Mouse (Mus musculus): ENCODE data around the gene Sel1l3. TPM values are rescaled to one million over a fixed set of nuclear protein-coding genes. Genes with fewer than 3 reads are reported as not detected.
A peak's percentile ranks its signal among the peaks of the same experiment; 100 is the strongest.

The Sel1l3 gene
- total RNA-seq (2017): 0.35 and 0.69 TPM in 2 replicates

DNA sequence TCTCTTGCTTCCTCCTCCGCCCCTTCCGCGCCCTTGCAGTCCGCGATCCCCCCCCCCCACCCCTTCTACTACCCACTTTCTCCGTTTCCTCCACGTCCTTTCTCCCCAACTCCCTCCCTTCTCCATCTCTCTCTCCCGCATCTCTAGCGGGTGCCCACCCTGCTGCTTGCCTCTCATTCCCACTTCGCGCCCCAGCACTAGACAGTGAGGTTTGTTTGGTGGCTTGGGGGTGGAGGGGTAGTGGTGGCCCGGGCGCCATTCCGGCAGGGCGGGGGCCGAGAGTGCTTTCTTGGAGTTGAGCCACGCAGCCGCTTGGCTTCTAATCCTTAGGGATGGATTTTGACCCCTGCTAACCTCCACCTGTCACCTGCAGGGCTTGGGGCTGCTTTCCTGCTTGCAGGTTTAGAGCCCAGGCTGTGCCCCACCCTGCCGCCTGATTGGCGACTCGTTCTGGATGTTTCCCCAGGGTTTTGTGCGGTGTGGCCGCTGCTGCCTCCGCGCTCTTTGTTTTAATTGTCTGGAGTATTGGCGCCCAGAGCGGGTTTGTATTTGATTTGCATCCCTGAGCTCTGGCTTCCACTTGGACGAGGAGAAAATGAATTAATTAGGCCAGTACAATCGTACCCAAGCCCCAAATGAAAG lies at the start of gene Sel1l3:
Gene Sel1l3, minus strand, starts transcription at position 217 of the 642 bp plus-strand sequence.
- peak; percentile 10 to 29; a peak in 2 of 4 replicates for ATAC-seq (replicated peaks in 1 of 2; ENCODE audit: insufficient read depth in 1 of 2, low FRiP score in 2 of 2, low TSS enrichment in 1 of 2, low read depth in 1 of 2, poor library complexity in 2 of 2, severe bottlenecking in 2 of 2)

DNA sequence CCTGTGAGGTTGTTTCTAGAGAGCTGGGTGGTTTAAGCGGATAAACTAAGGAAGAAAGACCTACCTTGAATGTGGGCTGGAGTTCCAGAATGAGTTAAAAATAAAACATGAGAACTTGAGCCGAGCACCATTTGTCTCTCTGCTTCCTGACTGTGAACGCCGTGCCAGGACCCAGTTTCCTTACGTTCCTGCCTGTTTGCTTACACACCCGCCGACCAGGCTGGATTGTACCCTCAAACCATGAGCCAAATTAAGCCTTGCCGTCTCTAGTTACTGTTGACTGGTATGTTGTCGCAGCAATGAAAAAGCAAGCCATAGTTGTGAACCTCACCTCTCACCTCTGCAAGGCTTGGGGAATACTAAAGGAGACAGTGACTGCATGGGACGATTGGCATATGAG lies 48.3 kb upstream of the Sel1l3 start:
- ATAC-seq (replicated peaks in 1 of 2; ENCODE audit: insufficient read depth in 1 of 2, low FRiP score in 2 of 2, low TSS enrichment in 1 of 2, low read depth in 1 of 2, poor library complexity in 2 of 2, severe bottlenecking in 2 of 2): no peak

DNA sequence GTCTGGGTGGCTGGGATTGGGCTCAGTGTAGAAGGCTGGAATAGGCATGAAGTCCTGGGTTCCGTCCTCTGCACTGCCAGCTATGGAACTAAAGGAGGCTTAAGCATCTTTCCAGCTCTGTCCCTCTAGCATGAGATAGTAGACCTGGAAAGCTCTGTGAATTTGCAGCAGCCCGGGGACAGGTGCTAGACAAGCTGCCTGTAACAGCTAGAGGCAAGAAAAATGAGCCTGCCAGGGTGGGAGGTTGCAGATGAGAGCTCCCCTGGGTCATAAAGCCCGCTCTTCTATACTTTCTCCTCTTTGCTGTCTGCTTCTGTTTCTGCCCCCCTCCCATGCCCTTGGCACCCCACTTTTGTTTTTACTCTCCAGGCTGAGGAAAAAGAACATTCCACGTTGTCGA lies 46.2 kb upstream of the Sel1l3 start:
- ATAC-seq (replicated peaks in 1 of 2; ENCODE audit: insufficient read depth in 1 of 2, low FRiP score in 2 of 2, low TSS enrichment in 1 of 2, low read depth in 1 of 2, poor library complexity in 2 of 2, severe bottlenecking in 2 of 2): no peak

DNA sequence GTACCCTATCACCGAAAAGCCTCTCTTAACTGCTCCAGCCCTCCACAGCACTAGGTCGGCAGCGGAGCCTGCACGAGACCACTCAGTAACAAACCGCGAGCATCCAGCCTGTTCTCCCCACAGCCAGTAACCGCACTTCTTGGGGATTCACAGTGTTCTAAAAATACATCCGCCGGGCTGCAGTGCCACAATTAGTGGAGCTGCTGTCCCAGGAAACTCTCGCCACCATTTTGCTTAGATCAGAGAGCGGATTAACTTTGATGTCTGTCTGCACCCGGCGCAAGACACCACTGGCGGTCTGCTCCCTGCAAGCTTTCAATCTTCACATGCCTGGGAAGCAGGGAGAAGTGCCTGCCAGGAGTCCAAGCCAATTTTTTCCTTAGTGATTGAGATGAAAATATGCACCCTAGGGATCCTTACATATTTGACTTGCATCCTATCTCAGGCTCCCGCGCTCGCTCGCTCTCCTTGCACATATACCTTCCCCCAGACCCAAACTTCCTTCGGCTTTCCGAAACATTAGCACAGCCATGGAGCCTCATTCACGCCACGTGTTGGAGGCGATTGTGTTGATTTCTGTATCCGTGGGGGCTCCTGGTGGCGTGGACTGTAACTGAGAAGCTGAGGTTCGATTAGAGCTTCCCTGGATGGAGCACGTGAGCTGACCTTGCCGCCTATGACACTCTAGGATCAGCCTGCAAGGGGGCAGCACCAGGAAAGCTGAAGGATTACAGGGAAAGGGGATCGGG lies 44.5 kb upstream of the Sel1l3 start:
- peak; percentile 62 to 65 for ATAC-seq (replicated peaks in 1 of 2; ENCODE audit: insufficient read depth in 1 of 2, low FRiP score in 2 of 2, low TSS enrichment in 1 of 2, low read depth in 1 of 2, poor library complexity in 2 of 2, severe bottlenecking in 2 of 2)

DNA sequence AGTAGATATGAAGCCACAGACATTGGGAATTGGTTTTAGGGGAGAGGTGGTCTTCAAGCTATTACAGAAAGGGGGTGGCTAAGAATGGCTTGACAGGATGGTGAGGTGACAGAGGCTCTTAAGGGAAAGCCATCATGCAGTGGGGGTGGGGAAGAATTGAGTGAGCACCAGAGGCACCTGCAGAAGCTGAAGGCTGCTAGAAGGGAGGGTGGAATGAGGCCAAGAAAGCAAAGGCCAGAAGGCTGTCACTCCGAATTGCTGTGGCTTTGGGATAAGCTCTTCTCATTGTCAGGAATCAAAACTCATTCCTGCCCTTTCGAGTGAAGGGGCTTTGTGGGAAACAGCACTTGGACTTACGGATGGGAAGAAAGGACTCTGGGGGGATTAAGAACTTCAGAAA lies 41.1 kb upstream of the Sel1l3 start:
- no peak for ATAC-seq (replicated peaks in 1 of 2; ENCODE audit: insufficient read depth in 1 of 2, low FRiP score in 2 of 2, low TSS enrichment in 1 of 2, low read depth in 1 of 2, poor library complexity in 2 of 2, severe bottlenecking in 2 of 2)

DNA sequence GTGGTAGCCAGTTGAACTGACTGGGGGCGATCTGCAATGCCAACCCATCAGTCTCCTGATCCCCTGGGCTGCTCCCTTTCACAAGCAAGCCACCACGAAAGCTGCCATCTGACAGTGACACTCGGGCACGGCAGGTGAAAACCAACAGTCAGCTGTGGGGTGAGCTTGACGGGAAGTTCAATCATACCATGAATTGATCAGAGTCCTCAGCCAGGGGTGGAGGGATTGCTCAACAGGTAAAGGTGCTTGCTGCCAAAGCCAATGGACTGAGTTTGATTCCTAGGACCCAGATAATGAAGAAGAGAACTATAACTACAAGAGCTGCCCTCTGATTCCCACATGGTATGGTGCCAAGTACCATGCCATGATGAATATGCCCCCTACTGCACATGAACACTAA lies 40.4 kb upstream of the Sel1l3 start:
- ATAC-seq (replicated peaks in 1 of 2; ENCODE audit: insufficient read depth in 1 of 2, low FRiP score in 2 of 2, low TSS enrichment in 1 of 2, low read depth in 1 of 2, poor library complexity in 2 of 2, severe bottlenecking in 2 of 2): no peak

DNA sequence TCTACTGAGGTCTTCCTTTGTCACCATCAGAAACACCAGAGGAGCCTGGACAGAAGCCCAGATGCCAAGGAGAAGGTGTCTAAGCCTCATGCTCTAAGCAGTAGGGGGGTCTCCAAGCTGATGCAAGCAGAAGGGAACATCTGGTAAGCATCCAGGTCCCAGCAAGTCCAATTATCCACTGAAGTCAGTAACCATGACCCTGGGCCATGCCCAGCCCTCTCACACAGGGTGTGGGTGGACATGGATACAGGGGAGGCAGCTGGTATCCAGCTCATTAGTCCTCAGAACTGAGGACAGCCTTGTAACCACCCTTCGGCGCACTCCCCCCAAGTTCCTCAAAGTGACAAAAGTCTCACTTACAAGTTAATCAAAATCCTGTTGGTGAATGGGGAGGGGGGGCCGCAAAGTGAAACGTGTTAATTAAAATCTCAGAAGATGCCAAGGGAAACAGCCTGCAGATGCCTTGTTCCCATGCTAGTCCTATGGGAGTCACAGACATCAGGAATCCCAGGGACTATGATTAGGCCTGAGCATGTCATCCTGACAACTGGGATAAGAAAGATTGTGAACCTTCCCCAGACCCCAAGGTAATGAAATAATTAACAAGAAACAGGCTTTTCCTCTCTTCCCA lies 35.8 kb upstream of the Sel1l3 start:
- ATAC-seq (replicated peaks in 1 of 2; ENCODE audit: insufficient read depth in 1 of 2, low FRiP score in 2 of 2, low TSS enrichment in 1 of 2, low read depth in 1 of 2, poor library complexity in 2 of 2, severe bottlenecking in 2 of 2): no peak

DNA sequence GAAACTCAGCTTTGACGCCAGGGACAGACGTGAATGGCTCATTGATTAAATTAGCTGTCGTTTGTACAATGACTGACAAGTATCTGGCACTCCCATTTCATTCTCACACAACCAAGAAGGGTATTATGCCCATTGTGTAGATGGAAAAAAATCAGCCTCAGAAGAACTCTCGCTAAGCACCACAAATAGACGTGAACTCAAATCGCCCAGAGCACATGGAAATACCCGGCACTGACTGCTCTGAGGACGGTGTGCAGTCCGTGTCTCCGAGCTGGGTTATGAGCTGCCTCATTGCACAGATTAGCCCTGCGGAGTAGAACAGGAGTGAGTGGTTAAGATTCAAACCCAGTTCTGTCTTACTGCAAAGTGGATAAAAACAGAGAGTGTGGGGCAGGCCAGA lies 34.8 kb upstream of the Sel1l3 start:
- ATAC-seq (replicated peaks in 1 of 2; ENCODE audit: insufficient read depth in 1 of 2, low FRiP score in 2 of 2, low TSS enrichment in 1 of 2, low read depth in 1 of 2, poor library complexity in 2 of 2, severe bottlenecking in 2 of 2): no peak

DNA sequence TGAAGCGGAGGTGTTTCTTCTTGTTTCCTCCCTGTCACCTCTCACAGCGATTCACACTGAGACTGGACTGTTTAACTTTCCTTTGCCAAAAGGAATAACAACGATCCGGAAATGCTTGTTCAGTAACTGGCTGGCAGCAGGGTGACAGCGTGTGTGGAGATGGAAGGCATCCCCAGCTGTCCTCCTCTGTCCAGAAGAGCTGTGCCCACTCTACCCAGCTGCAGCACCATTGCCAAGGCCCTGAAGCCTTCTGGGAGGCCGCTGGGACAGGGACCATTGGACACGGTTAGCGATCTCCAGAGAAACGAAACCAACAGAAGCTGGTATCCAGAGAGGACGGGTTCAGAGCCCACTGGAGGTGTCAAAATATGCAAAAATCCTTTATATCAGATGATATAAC lies 30.2 kb upstream of the Sel1l3 start:
- no peak for ATAC-seq (replicated peaks in 1 of 2; ENCODE audit: insufficient read depth in 1 of 2, low FRiP score in 2 of 2, low TSS enrichment in 1 of 2, low read depth in 1 of 2, poor library complexity in 2 of 2, severe bottlenecking in 2 of 2)

DNA sequence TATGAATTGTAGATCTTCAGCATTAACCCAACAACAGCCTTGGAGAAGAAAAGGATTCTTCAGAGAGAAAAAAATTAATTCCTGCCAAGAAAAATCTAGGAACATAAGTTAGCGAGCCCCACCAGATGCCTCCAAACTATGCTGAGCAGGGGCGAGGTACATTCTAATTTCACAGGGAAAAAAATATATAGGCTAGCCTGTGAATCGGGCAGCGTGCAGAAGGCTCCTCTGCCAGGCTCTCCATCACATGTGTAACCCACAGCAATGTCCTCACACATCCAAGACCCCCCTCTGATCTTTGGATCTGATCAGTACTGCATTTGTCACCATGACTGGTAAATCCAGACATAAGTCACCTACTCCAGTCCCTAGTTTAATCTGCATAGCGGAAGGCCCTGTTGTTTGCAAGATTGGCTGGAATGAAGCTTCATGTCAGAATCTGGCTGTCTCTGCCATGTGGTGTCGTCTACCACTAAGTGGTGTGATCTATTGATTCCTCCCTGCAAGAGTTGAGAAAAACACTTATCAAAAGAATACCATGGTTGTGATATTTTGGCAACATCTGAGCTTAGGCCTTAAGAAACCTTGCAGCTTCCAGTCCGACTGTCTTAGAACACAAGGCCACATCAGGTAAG lies 29.3 kb upstream of the Sel1l3 start:
- ATAC-seq (replicated peaks in 1 of 2; ENCODE audit: insufficient read depth in 1 of 2, low FRiP score in 2 of 2, low TSS enrichment in 1 of 2, low read depth in 1 of 2, poor library complexity in 2 of 2, severe bottlenecking in 2 of 2): no peak

DNA sequence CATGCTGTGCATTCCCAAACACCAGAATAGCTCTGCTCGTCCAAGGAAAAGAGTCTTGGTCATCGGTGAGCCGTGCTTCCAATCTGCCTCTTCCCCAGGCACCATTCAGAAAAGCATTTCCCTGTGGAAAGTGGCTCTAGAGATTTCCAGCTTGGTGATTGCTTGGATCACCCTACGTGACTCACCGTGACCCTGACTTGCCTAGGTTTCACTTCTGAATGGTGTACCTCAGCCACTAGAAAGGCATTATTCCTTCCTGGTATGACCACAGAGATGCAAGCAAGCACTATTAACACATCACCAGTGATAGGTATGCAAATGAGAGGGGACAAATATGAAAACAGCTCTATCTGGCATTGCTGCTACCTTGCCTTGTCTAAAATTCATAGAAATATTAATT lies 28.2 kb upstream of the Sel1l3 start:
- ATAC-seq (replicated peaks in 1 of 2; ENCODE audit: insufficient read depth in 1 of 2, low FRiP score in 2 of 2, low TSS enrichment in 1 of 2, low read depth in 1 of 2, poor library complexity in 2 of 2, severe bottlenecking in 2 of 2): no peak

DNA sequence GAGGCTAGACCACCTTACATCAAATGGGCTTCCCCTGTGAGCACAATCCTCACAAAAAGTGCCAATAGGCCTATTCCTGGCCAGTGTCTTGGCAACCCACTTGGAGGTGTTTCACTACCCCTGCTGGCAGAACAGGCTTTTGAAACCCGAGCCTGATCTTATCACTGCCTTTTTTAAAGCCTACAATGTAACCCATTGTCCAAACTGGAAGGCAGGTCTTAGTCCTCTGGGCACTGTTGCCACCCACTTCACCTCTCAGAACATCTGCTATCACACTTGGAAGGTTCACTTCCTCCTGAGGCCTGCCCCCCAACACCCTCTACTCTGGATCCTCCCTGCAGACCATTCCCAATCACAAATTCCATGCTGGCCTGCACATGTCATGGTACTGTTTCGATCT lies 27.4 kb upstream of the Sel1l3 start:
- no peak for ATAC-seq (replicated peaks in 1 of 2; ENCODE audit: insufficient read depth in 1 of 2, low FRiP score in 2 of 2, low TSS enrichment in 1 of 2, low read depth in 1 of 2, poor library complexity in 2 of 2, severe bottlenecking in 2 of 2)

DNA sequence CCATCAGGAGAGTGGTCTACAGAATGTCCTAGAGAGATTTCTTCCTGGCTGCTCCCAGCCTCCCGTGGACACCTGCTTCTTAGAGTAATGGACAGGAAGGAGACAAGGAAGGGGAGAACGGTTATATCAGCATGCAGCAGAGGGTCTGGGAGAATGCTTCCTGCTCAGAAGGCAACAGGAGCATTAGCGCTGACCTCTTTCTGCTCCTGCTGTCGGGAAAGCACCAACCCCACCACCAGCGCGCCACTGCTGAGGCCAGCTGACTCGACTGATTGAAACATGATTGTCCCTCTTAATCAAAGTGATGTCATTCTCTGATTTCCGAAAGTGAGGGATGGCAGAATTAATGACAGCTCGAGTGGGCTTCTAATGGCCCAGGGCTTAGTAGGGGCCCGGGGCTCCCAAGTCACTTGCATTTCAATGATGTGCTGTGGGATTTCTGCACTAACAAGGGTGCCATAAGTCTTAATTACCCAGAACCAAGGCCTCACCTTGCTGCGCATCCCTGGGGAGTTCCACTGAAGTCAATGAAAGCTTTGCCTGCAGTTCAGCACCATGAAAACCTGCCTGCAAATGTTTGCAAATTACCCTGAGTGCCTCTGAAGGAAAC lies 26.2 kb upstream of the Sel1l3 start:
- no peak for ATAC-seq (replicated peaks in 1 of 2; ENCODE audit: insufficient read depth in 1 of 2, low FRiP score in 2 of 2, low TSS enrichment in 1 of 2, low read depth in 1 of 2, poor library complexity in 2 of 2, severe bottlenecking in 2 of 2)

DNA sequence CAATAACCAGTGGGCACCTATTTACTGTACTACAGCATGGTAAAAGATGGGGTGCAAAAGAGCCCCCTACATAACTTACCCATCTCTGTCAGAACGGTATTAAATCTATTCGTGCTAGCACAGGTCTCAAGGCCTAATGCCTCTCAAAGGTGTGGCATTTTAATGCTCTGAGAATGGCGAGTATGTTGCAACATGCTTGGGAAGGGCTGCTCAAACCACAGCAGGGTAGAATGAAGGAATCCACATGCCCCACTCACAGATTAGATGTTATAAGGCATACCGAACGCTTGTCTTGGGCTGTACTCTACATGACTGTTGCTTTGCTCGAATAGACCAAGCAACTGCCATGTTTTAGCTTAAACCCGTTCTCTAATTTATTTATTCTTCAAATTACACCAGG lies 25.5 kb upstream of the Sel1l3 start:
- no peak for ATAC-seq (replicated peaks in 1 of 2; ENCODE audit: insufficient read depth in 1 of 2, low FRiP score in 2 of 2, low TSS enrichment in 1 of 2, low read depth in 1 of 2, poor library complexity in 2 of 2, severe bottlenecking in 2 of 2)

DNA sequence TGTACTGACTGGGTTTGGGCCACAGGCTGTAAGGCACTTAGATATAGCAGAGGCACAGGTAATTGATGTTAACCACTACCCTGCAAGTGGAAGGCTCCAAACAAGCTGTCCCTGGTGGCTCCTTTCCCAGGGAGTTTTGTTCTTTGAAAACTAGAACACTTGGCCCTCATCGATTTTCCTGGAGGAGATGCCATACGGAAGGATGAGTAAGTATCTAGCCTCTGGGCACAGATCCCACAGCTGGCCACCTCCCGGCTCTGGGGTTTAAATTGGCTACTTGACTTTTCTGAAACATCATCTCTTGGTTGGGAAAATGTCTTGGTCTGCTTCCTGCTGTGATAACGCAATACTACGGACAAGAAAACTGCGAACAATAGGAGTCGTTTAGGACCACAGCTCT lies 25.0 kb upstream of the Sel1l3 start:
- ATAC-seq (replicated peaks in 1 of 2; ENCODE audit: insufficient read depth in 1 of 2, low FRiP score in 2 of 2, low TSS enrichment in 1 of 2, low read depth in 1 of 2, poor library complexity in 2 of 2, severe bottlenecking in 2 of 2): no peak

DNA sequence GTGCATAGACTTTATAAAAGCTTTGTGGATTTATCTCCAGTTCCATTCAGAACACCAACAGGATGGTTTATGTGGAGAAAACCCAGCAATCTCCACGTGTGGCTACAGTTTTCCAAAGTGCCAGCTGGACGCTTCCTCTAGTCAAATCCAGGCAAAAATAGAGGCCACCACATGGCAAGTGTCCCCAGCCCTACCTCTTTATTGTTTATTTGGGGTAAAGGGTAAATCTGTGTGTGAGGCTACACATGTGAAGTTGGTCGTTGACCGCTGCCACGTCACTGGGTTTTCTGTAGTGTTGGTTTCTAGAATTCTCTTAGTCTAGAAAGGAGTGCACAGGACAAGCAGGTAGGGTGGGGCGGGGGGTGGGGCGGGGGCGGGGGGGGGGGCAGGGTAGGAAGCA lies 23.0 kb upstream of the Sel1l3 start:
- ATAC-seq (replicated peaks in 1 of 2; ENCODE audit: insufficient read depth in 1 of 2, low FRiP score in 2 of 2, low TSS enrichment in 1 of 2, low read depth in 1 of 2, poor library complexity in 2 of 2, severe bottlenecking in 2 of 2): no peak

DNA sequence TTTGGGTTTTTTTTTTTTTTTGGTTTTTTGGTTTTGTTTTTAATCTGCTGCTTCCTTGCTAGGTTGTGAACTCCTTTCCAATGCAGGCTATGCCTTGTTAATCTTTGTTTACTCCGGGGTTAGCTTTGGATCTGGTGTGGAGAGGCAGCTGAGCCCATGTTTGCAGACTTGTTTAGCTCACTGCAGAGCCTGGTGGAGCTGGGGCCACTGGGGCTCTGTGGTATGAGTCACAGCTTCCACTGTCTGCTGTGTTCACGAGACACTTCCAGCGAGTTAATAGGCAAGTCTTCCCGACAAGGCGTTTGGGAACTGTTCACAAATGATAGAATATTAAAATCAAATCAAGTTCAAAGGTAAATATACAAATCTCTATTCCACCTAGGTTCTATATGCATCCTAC lies 22.4 kb upstream of the Sel1l3 start:
- ATAC-seq (replicated peaks in 1 of 2; ENCODE audit: insufficient read depth in 1 of 2, low FRiP score in 2 of 2, low TSS enrichment in 1 of 2, low read depth in 1 of 2, poor library complexity in 2 of 2, severe bottlenecking in 2 of 2): no peak

DNA sequence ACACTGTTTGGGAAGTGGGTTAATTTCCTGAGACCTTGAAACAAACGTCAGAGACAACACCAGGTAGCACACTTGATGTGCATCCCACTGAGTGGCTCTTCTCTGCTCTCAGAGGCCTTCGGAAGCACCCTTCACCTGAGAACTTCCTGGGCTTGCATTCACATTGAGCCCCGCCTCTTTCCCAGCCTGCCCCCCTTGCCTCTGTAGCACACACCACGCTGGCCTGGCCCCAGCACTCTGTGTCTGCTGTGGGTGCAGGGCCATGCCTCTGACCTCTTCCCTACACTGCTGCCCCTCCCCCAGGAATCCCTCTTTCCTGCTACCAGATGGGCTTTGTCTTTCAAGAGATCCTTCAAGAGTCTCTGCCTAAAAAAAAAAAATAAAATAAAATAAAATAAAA lies 21.8 kb upstream of the Sel1l3 start:
- no peak for ATAC-seq (replicated peaks in 1 of 2; ENCODE audit: insufficient read depth in 1 of 2, low FRiP score in 2 of 2, low TSS enrichment in 1 of 2, low read depth in 1 of 2, poor library complexity in 2 of 2, severe bottlenecking in 2 of 2)

Data from hematopoietic stem cell, adult 5-6 weeks (primary cell).